Mouse (Mus musculus) lung, embryonic 16.5 days (tissue): ENCODE results near the gene Dok5. TPM values are rescaled to one million over a fixed set of nuclear protein-coding genes. Genes with fewer than 3 reads are reported as not detected.

Experiments used
- ATAC-seq: fragments of 200-750 bp; cut with Nextera tagmentation; 2 replicates; pipeline ENCODE4 v1.8.0; 2017; ENCODE audit warnings: low read depth, mild to moderate bottlenecking, moderate library complexity
- H3K27ac ChIP-seq: fragments of 300-500 bp; sonication (generic); 2 replicates; pipeline ENCODE4 v1.5.1; 2014; ENCODE audit warnings: mild to moderate bottlenecking, control low read depth, low read length
- H3K27me3 ChIP-seq: fragments of 300-500 bp; sonication (generic); 2 replicates; pipeline ENCODE4 v1.6.1; 2014; ENCODE audit warnings: low read depth, low read length, mixed read lengths; ENCODE audit not compliant: control insufficient read depth, insufficient read depth
- H3K36me3 ChIP-seq: fragments of 300-500 bp; sonication (generic); 2 replicates; pipeline ENCODE4 v1.6.1; 2014; ENCODE audit warnings: low read length; ENCODE audit not compliant: control insufficient read depth, insufficient read depth
- H3K4me1 ChIP-seq: fragments of 300-500 bp; sonication (generic); replicated peaks from 2 replicates; pipeline ENCODE4 v1.6.1; 2014; ENCODE audit warnings: low read length, mixed read lengths; ENCODE audit not compliant: control insufficient read depth, insufficient read depth
- H3K4me2 ChIP-seq: fragments of 300-500 bp; sonication (generic); 2 replicates; pipeline ENCODE4 v1.6.1; 2014; ENCODE audit warnings: low read depth, low read length, control low read depth
- H3K4me3 ChIP-seq: fragments of 300-500 bp; sonication (generic); 2 replicates; pipeline ENCODE4 v1.5.1; 2014; ENCODE audit warnings: mild to moderate bottlenecking, low read length, control low read depth
- H3K9ac ChIP-seq: fragments of 300-500 bp; sonication (generic); 2 replicates; pipeline ENCODE4 v1.6.1; 2014; ENCODE audit warnings: low read length, control low read depth
- H3K9me3 ChIP-seq: fragments of 300-500 bp; sonication (generic); 2 replicates; pipeline ENCODE4 v1.6.1; 2016; ENCODE audit warnings: low read length; ENCODE audit not compliant: control insufficient read depth
- WGBS: fragments of 180-500 bp; shearing (Covaris S2); extraction: QIAGEN DNeasy Blood & Tissue Kit; methylation state at CpG from one replicate; pipeline ENCODE4 v1.1.7; 2014; 5-methylcytosine and 5-hydroxymethylcytosine counted together
- polyA plus RNA-seq: library from polyadenylated mRNA; unstranded; fragments of >200 nt; fragmentation: Nextera tagmentation; extraction: Ambion mirVana; gene quantifications from 2 replicates; pipeline ENCODE4 v1.2.1, GENCODE M21; 2015

The Dok5 gene
- polyA plus RNA-seq, 1 experiment from 2014 or later: 1.9 TPM

GRCm38 (mm10) chr2:170712658-170713285 lies 18.8 kb upstream of the Dok5 start:
- Histone ChIP-seq H3K9ac (no peak overlapping the region), H3K9me3 (no peaks in the 10 kb centered on the region), H3K4me2 (no peak overlapping the region), H3K4me1 (no peaks in the 10 kb centered on the region), H3K27me3 (no peaks in the 10 kb centered on the region), H3K4me3 (no peak overlapping the region), H3K36me3 (no peaks in the 10 kb centered on the region), H3K27ac (no peak overlapping the region)
- ATAC-seq: no peak
- WGBS: 75% methylated on average over 11 of the region's 11 CpGs

- Histone ChIP-seq H3K4me3 (no peak overlapping the region), H3K9ac (no peak overlapping the region), H3K9me3 (no peaks in the 10 kb centered on the region), H3K4me1 (no peaks in the 10 kb centered on the region), H3K36me3 (no peaks in the 10 kb centered on the region), H3K27ac (no peak overlapping the region), H3K4me2 (no peak overlapping the region), H3K27me3 (no peaks in the 10 kb centered on the region)
- ATAC-seq: no peak
- 43% methylated on average over 4 of the region's 4 CpGs for WGBS
Measured at GRCm38 (mm10) chr2:170720386-170720785, 11.2 kb upstream of the Dok5 start.

GRCm38 (mm10) chr2:170724136-170724535 lies 7.5 kb upstream of the Dok5 start:
- no peak overlapping the region for H3K4me2 ChIP-seq
- H3K27ac ChIP-seq: no peak overlapping the region
- no peak overlapping the region for H3K9ac ChIP-seq
- H3K4me1 ChIP-seq: no peaks in the 10 kb centered on the region
- H3K36me3 ChIP-seq: no peaks in the 10 kb centered on the region
- no peak overlapping the region for H3K4me3 ChIP-seq
- 48% methylated on average over 13 of the region's 13 CpGs for WGBS
- ATAC-seq: no peak
- H3K9me3 ChIP-seq: no peaks in the 10 kb centered on the region
- H3K27me3 ChIP-seq: no peaks in the 10 kb centered on the region

GRCm38 (mm10) chr2:170724716-170725115 lies 6.9 kb upstream of the Dok5 start:
- no peaks in the 10 kb centered on the region for H3K36me3 ChIP-seq
- H3K4me1 ChIP-seq: no peaks in the 10 kb centered on the region
- H3K27me3 ChIP-seq: no peaks in the 10 kb centered on the region
- ATAC-seq: no peak
- no peak overlapping the region for H3K4me2 ChIP-seq
- no peaks in the 10 kb centered on the region for H3K9me3 ChIP-seq
- no peak overlapping the region for H3K9ac ChIP-seq
- WGBS: 80% methylated on average over 11 of the region's 11 CpGs
- no peak overlapping the region for H3K4me3 ChIP-seq
- no peak overlapping the region for H3K27ac ChIP-seq

- no peak for ATAC-seq
- WGBS: 70% methylated on average over 5 of the region's 5 CpGs
- Histone ChIP-seq H3K9ac (no peak overlapping the region), H3K9me3 (no peaks in the 10 kb centered on the region), H3K4me3 (no peak overlapping the region), H3K36me3 (no peaks in the 10 kb centered on the region), H3K27ac (no peak overlapping the region), H3K4me1 (no peaks in the 10 kb centered on the region), H3K4me2 (no peak overlapping the region), H3K27me3 (no peaks in the 10 kb centered on the region)
Measured at GRCm38 (mm10) chr2:170725796-170726195, 5.8 kb upstream of the Dok5 start.

GRCm38 (mm10) chr2:170726996-170727710 lies 4.5 kb upstream of the Dok5 start:
- no peak for ATAC-seq
- no peak overlapping the region for H3K4me3 ChIP-seq
- H3K4me1 ChIP-seq: peaks cover under 1% of the 10 kb centered on the region; the same call in 1 of the 2 replicates
- no peaks in the 10 kb centered on the region for H3K9me3 ChIP-seq
- no peaks in the 10 kb centered on the region for H3K36me3 ChIP-seq
- no peak overlapping the region for H3K9ac ChIP-seq
- WGBS: 30% methylated on average over 6 of the region's 6 CpGs
- H3K4me2 ChIP-seq: no peak overlapping the region
- H3K27ac ChIP-seq: no peak overlapping the region
- peaks cover 9% of the 10 kb centered on the region for H3K27me3 ChIP-seq

- Histone ChIP-seq H3K9me3 (no peaks in the 10 kb centered on the region), H3K27ac (no peak overlapping the region), H3K9ac (no peak overlapping the region), H3K27me3 (peaks cover 16% of the 10 kb centered on the region), H3K4me3 (no peak overlapping the region), H3K4me2 (no peak overlapping the region), H3K36me3 (no peaks in the 10 kb centered on the region), H3K4me1 (peaks cover 2% of the 10 kb centered on the region; the same call in 1 of the 2 replicates)
- ATAC-seq: no peak
- WGBS: 82% methylated on average over 9 of the region's 9 CpGs
Measured at GRCm38 (mm10) chr2:170728864-170729263, 2.7 kb upstream of the Dok5 start.

- H3K9ac ChIP-seq: no peak overlapping the region
- no peaks in the 10 kb centered on the region for H3K36me3 ChIP-seq
- H3K4me2 ChIP-seq: no peak overlapping the region
- ATAC-seq: no peak
- 38% methylated on average over 2 of the region's 2 CpGs for WGBS
- no peak overlapping the region for H3K27ac ChIP-seq
- no peaks in the 10 kb centered on the region for H3K9me3 ChIP-seq
- H3K4me1 ChIP-seq: peaks cover 2% of the 10 kb centered on the region; the same call in 1 of the 2 replicates
- no peak overlapping the region for H3K4me3 ChIP-seq
- H3K27me3 ChIP-seq: peaks cover 16% of the 10 kb centered on the region
Measured at GRCm38 (mm10) chr2:170729661-170730060, 1.9 kb upstream of the Dok5 start.

GRCm38 (mm10) chr2:170730136-170730535 lies 1.5 kb upstream of the Dok5 start:
- WGBS: 72% methylated on average over 8 of the region's 8 CpGs

More at GRCm38 (mm10) chr2:170730136-170730535, 1.5 kb upstream of the Dok5 start:
- Histone ChIP-seq H3K9ac (no peak overlapping the region), H3K36me3 (no peaks in the 10 kb centered on the region), H3K4me3 (no peak overlapping the region), H3K4me2 (no peak overlapping the region), H3K9me3 (no peaks in the 10 kb centered on the region), H3K27me3 (peaks cover 16% of the 10 kb centered on the region), H3K4me1 (peaks cover 2% of the 10 kb centered on the region; the same call in 1 of the 2 replicates), H3K27ac (no peak overlapping the region)
- no peak for ATAC-seq
